Mouse (Mus musculus) brain, embryonic 14.5 days (tissue): ENCODE measurements around the gene Pnmal1. TPM values are rescaled to one million over a fixed set of nuclear protein-coding genes. Genes with fewer than 3 reads are reported as not detected.
A peak's percentile ranks its signal among the peaks of the same experiment; 100 is the strongest.

Experiments
- DNase-seq: peaks from one replicate; pipeline ENCODE4 v3.0.0-alpha.2; 2011; ENCODE audit warnings: low read depth
- CTCF ChIP-seq: fragments of 200-500 bp; IDR thresholded peaks from 2 replicates; pipeline ENCODE4 v1.5.1; 2012; ENCODE audit warnings: inconsistent platforms, mild to moderate bottlenecking, moderate library complexity, borderline replicate concordance; ENCODE audit not compliant: insufficient read depth, insufficient read length; ENCODE audit errors: extremely low read depth
- POLR2A ChIP-seq: fragments of 200-500 bp; IDR thresholded peaks from 2 replicates; pipeline ENCODE4 v1.6.1; 2012; ENCODE audit warnings: mild to moderate bottlenecking, inconsistent platforms, borderline replicate concordance; ENCODE audit not compliant: poor library complexity, insufficient read depth, insufficient read length, severe bottlenecking; ENCODE audit errors: extremely low read depth
- polyA plus RNA-seq: library from polyadenylated mRNA; depleted of rRNA; stranded (reverse); fragments of >200 nt; gene quantifications from 2 replicates; pipeline ENCODE4 v1.2.3, GENCODE M21; 2012

Pnmal1 gene
- polyA plus RNA-seq, 1 experiment: 34.5 TPM

GRCm38 (mm10) chr7:16918670-16919069, 40.8 kb upstream of the Pnmal1 start:
- TF ChIP-seq POLR2A: no peak
- no peak for TF ChIP-seq CTCF
- no peak for DNase-seq

GRCm38 (mm10) chr7:16919395-16920149, 39.9 kb upstream of the Pnmal1 start:
- TF ChIP-seq POLR2A (no peak), CTCF (no peak)
- DNase-seq: no peak

GRCm38 (mm10) chr7:16920150-16920579, 39.3 kb upstream of the Pnmal1 start:
- no peak for DNase-seq
- TF ChIP-seq CTCF (no peak), POLR2A (no peak)

GRCm38 (mm10) chr7:16920818-16921791, 38.4 kb upstream of the Pnmal1 start:
- TF ChIP-seq POLR2A: no peak
- no peak for TF ChIP-seq CTCF
- peak; percentile 57 for DNase-seq

- no peak for DNase-seq
- TF ChIP-seq CTCF: no peak
These were observed 37.6 kb upstream of the Pnmal1 start for GRCm38 (mm10) chr7:16921881-16922335.

GRCm38 (mm10) chr7:16922360-16922973, 37.0 kb upstream of the Pnmal1 start:
- no peak for DNase-seq
- no peak for TF ChIP-seq CTCF
- TF ChIP-seq POLR2A: no peak

- TF ChIP-seq CTCF (no peak), POLR2A (peak; percentile 88)
- DNase-seq: no peak
These were observed 36.0 kb upstream of the Pnmal1 start for GRCm38 (mm10) chr7:16923283-16924036.

- TF ChIP-seq POLR2A (peak; percentile 19; the same call in 1 of the 2 replicates), CTCF (no peak)
- DNase-seq: peak; percentile 100
These were observed 35.2 kb upstream of the Pnmal1 start, which contains the start of gene Calm3 for GRCm38 (mm10) chr7:16924037-16924834. Calm3 (minus strand) TSS chr7:16924114.

GRCm38 (mm10) chr7:16928341-16928740, 31.1 kb upstream of the Pnmal1 start:
- TF ChIP-seq POLR2A (no peak), CTCF (no peak)
- no peak for DNase-seq

- TF ChIP-seq POLR2A (no peak), CTCF (peak; percentile 77; the same call in 1 of the 2 replicates)
- DNase-seq: peak; percentile 74
These were observed 28.6 kb upstream of the Pnmal1 start for GRCm38 (mm10) chr7:16930850-16931249.

- no peak for TF ChIP-seq POLR2A
- peak; percentile 84; the same call in 1 of the 2 replicates for TF ChIP-seq CTCF
- DNase-seq: peak; percentile 95
These were observed 27.4 kb upstream of the Pnmal1 start for GRCm38 (mm10) chr7:16931968-16932627.
